Mouse (Mus musculus) hindbrain, embryonic 12.5 days (tissue): ENCODE measurements around the gene P2rx1. TPM values are rescaled to one million over a fixed set of nuclear protein-coding genes. Genes with fewer than 3 reads are reported as not detected.
A peak's percentile ranks its signal among the peaks of the same experiment; 100 is the strongest.

Source experiments
- ATAC-seq: fragments of 200-750 bp; cut with Nextera tagmentation; 2 replicates; pipeline ENCODE4 v1.8.0; 2017; ENCODE audit warnings: moderate TSS enrichment; ENCODE audit not compliant: low FRiP score
- H3K27ac ChIP-seq: fragments of 300-500 bp; sonication (generic); 2 replicates; pipeline ENCODE4 v1.5.1; 2016; ENCODE audit warnings: mild to moderate bottlenecking
- H3K27me3 ChIP-seq: fragments of 300-500 bp; sonication (generic); 2 replicates; pipeline ENCODE4 v1.6.1; 2016; ENCODE audit warnings: mild to moderate bottlenecking
- H3K36me3 ChIP-seq: fragments of 300-500 bp; sonication (generic); 2 replicates; pipeline ENCODE4 v1.6.1; 2016; ENCODE audit warnings: mild to moderate bottlenecking
- H3K4me1 ChIP-seq: fragments of 300-500 bp; sonication (generic); 2 replicates; pipeline ENCODE4 v1.6.1; 2016
- H3K4me2 ChIP-seq: fragments of 300-500 bp; sonication (generic); replicated peaks from 2 replicates; pipeline ENCODE4 v1.6.1; 2016; ENCODE audit warnings: mild to moderate bottlenecking
- H3K4me3 ChIP-seq: fragments of 300-500 bp; sonication (generic); 2 replicates; pipeline ENCODE4 v1.5.1; 2016; ENCODE audit warnings: mild to moderate bottlenecking
- H3K9ac ChIP-seq: fragments of 300-500 bp; sonication (generic); 2 replicates; pipeline ENCODE4 v1.6.1; 2016; ENCODE audit warnings: mild to moderate bottlenecking, moderate library complexity
- H3K9me3 ChIP-seq: fragments of 300-500 bp; sonication (generic); replicated peaks from 2 replicates; pipeline ENCODE4 v1.6.1; 2016; ENCODE audit warnings: mild to moderate bottlenecking
- WGBS: fragments of 180-500 bp; shearing (Covaris S2); methylation state at CpG from one replicate; pipeline ENCODE4 v1.1.7; 2016; 5-methylcytosine and 5-hydroxymethylcytosine counted together
- polyA plus RNA-seq: library from polyadenylated mRNA; unstranded; fragments of >200 nt; fragmentation: Nextera tagmentation; extraction: Ambion mirVana; gene quantifications from 2 replicates; pipeline ENCODE4 v1.2.1, GENCODE M21; 2016

The P2rx1 gene
- polyA plus RNA-seq: 0.81 and 1.2 TPM in 2 replicates

- Histone ChIP-seq H3K4me2 (no peak within 1 kb of the TSS), H3K36me3 (no peaks in the 10 kb centered on the region), H3K9me3 (no peaks in the 10 kb centered on the region), H3K4me3 (no peak within 1 kb of the TSS), H3K27me3 (no peaks in the 10 kb centered on the region), H3K9ac (no peak within 1 kb of the TSS), H3K4me1 (no peaks in the 10 kb centered on the region), H3K27ac (no peak within 1 kb of the TSS)
- 51% methylated on average over 8 of the region's 8 CpGs for WGBS
- no peak for ATAC-seq
These were observed at the start of gene P2rx1 for GRCm38 (mm10) chr11:72998771-72999170. Gene P2rx1, plus strand, starts transcription at chr11:72999103.

GRCm38 (mm10) chr11:72951137-72952000 is 47.5 kb upstream of the P2rx1 start:
- ATAC-seq: no peak
- Histone ChIP-seq H3K36me3 (no peaks in the 10 kb centered on the region), H3K27me3 (no peaks in the 10 kb centered on the region), H3K4me3 (no peak overlapping the region), H3K9ac (no peak overlapping the region), H3K27ac (no peak overlapping the region), H3K9me3 (no peaks in the 10 kb centered on the region), H3K4me1 (peaks cover 13% of the 10 kb centered on the region), H3K4me2 (no peak overlapping the region)
- 67% methylated on average over 22 of the region's 22 CpGs for WGBS

DNA sequence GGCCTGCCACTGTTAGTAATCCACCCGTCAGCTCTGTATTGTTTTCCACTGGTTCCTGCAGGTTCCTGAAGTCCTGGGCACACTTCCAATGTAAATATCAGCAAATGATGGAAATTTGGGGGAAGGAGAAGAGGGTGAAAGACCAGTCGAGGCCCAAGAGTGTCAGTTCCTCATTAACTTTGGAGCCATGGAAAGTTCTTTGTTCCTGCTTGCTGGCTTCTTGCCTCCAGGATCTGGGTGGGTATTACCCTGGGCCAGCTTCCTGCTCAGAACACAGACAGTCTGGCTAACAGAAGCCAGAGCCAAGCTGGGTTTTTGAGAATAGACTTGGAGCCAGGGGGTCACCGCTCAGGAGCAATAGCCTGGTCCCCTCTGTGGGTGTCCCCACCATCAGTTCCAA is 46.7 kb upstream of the P2rx1 start:
- H3K4me1 ChIP-seq: peaks cover 9% of the 10 kb centered on the region
- 0 out of 2 replicates have a peak overlapping the region, but pooled peaks have one; percentile 13 for H3K27ac ChIP-seq

DNA sequence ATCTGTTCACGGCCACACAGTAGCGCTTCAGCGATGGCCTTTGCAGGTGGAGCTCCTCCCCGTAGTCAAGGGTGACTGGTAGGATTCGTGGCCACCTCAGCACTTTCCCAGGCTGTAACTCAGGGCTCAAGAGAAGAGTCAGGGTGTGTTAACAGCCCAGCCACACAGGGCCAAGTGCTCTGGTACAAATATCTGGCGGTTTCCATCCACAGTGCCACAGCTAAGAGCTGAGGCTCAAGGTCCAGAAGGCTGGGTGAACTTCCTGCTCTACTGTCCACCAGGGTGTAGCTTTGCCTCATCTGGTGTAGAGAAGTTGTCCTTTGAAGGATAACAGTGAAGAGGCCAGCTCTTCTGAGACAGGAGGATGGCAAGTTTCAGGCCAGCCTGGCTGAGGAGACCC is 46.2 kb upstream of the P2rx1 start:
- H3K4me3 ChIP-seq: no peak overlapping the region
- peaks cover 6% of the 10 kb centered on the region for H3K4me1 ChIP-seq
- H3K9ac ChIP-seq: no peak overlapping the region
- no peak for ATAC-seq
- no peaks in the 10 kb centered on the region for H3K27me3 ChIP-seq
- no peaks in the 10 kb centered on the region for H3K9me3 ChIP-seq
- 91% methylated on average over 6 of the region's 6 CpGs for WGBS
- H3K36me3 ChIP-seq: no peaks in the 10 kb centered on the region
- 0 out of 2 replicates have a peak overlapping the region, but pooled peaks have one; percentile 13 for H3K27ac ChIP-seq
- no peak overlapping the region for H3K4me2 ChIP-seq

More for the DNA sequence above, 46.7 kb upstream of the P2rx1 start:
- H3K27me3 ChIP-seq: no peaks in the 10 kb centered on the region
- no peak for ATAC-seq
- no peaks in the 10 kb centered on the region for H3K9me3 ChIP-seq
- H3K36me3 ChIP-seq: no peaks in the 10 kb centered on the region
- WGBS: 62% methylated on average over 3 of the region's 3 CpGs
- no peak overlapping the region for H3K4me2 ChIP-seq
- no peak overlapping the region for H3K9ac ChIP-seq
- H3K4me3 ChIP-seq: no peak overlapping the region

GRCm38 (mm10) chr11:72953116-72953439 is 45.8 kb upstream of the P2rx1 start:
- no peak overlapping the region for H3K27ac ChIP-seq
- H3K4me3 ChIP-seq: no peak overlapping the region
- no peaks in the 10 kb centered on the region for H3K27me3 ChIP-seq
- no peak for ATAC-seq
- H3K4me1 ChIP-seq: peaks cover 3% of the 10 kb centered on the region; the same call in 1 of the 2 replicates
- H3K9me3 ChIP-seq: no peaks in the 10 kb centered on the region
- 72% methylated on average over 1 of the region's 1 CpGs for WGBS
- no peak overlapping the region for H3K9ac ChIP-seq
- H3K4me2 ChIP-seq: no peak overlapping the region
- H3K36me3 ChIP-seq: no peaks in the 10 kb centered on the region

- H3K27ac ChIP-seq: no peak overlapping the region
- peaks cover 4% of the 10 kb centered on the region; the same call in 1 of the 2 replicates for H3K27me3 ChIP-seq
- no peak for ATAC-seq
- H3K36me3 ChIP-seq: no peaks in the 10 kb centered on the region
- H3K9me3 ChIP-seq: no peaks in the 10 kb centered on the region
- H3K9ac ChIP-seq: no peak overlapping the region
- H3K4me2 ChIP-seq: no peak overlapping the region
- peaks cover 3% of the 10 kb centered on the region; the same call in 1 of the 2 replicates for H3K4me1 ChIP-seq
- no peak overlapping the region for H3K4me3 ChIP-seq
- 97% methylated on average over 4 of the region's 4 CpGs for WGBS
These were observed 45.3 kb upstream of the P2rx1 start for GRCm38 (mm10) chr11:72953440-72954151.

DNA sequence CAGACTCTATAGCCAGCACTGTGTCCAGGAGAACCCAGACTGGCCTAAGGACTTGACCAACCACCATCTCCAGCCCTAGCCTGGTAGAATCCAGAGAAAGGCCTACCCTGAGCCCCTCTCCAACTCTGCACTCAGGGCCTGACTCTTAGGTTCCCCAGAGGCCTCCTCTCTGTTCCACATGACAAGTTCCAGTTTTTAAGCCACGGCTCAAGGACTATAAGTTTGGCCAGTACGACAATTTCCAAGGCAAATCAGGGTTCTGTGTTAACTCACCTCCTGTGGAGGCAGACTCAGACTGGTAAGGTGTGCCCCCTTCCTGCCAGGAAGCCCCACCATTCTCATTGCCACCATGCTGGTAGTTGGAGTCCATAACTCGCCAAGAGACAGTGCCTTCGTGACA is 44.7 kb upstream of the P2rx1 start:
- peaks cover 3% of the 10 kb centered on the region; the same call in 1 of the 2 replicates for H3K4me1 ChIP-seq
- H3K27me3 ChIP-seq: peaks cover 9% of the 10 kb centered on the region
- no peak for ATAC-seq
- WGBS: 87% methylated on average over 4 of the region's 4 CpGs
- H3K9me3 ChIP-seq: no peaks in the 10 kb centered on the region
- no peak overlapping the region for H3K4me3 ChIP-seq
- H3K9ac ChIP-seq: no peak overlapping the region
- no peak overlapping the region for H3K4me2 ChIP-seq
- no peak overlapping the region for H3K27ac ChIP-seq
- H3K36me3 ChIP-seq: no peaks in the 10 kb centered on the region

DNA sequence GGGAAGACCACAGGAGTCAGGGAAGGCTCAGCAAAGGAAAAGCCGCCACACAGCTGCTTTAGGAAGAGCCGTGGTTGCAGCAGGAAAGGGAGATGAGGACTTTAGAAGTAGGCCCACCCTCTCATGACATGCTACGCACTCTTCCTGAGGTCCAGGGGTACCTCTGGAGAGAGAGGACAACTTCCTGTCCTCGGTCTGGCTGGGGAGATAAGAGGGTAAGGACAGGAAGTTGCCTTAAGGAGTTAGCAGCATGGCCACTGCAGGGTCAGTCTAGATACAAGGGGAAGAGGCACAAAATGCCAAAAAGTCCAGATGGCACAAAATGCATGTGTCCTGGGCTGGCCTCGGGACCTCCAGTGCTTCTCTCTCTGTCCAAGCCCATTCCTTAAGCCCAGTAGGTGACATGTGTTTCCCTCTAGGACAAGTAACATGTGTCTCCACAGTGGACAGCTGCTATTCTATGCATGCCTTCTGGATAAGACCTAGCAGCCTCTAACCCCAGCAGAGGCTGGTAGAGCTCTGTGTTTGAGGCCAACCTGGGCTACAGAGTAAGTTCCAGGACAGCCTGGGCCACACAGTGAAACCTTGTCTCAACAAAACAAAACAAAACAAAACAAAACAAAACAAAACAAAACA is 43.4 kb upstream of the P2rx1 start:
- Histone ChIP-seq H3K9me3 (no peaks in the 10 kb centered on the region), H3K4me3 (no peak overlapping the region), H3K27me3 (peaks cover 21% of the 10 kb centered on the region), H3K36me3 (no peaks in the 10 kb centered on the region), H3K4me2 (no peak overlapping the region), H3K9ac (no peak overlapping the region), H3K4me1 (peaks cover 3% of the 10 kb centered on the region; the same call in 1 of the 2 replicates), H3K27ac (no peak overlapping the region)
- ATAC-seq: no peak
- WGBS: 65% methylated on average over 5 of the region's 5 CpGs

- 68% methylated on average over 2 of the region's 2 CpGs for WGBS
- H3K36me3 ChIP-seq: no peaks in the 10 kb centered on the region
- peaks cover 40% of the 10 kb centered on the region for H3K27me3 ChIP-seq
These were observed 41.6 kb upstream of the P2rx1 start for GRCm38 (mm10) chr11:72957318-72957717.

GRCm38 (mm10) chr11:72959924-72960679 is 38.8 kb upstream of the P2rx1 start:
- Histone ChIP-seq H3K4me1 (peaks cover 7% of the 10 kb centered on the region; the same call in 1 of the 2 replicates), H3K27me3 (peaks cover 57% of the 10 kb centered on the region), H3K9ac (no peak overlapping the region), H3K9me3 (no peaks in the 10 kb centered on the region), H3K4me3 (no peak overlapping the region), H3K4me2 (peak overlapping the region; percentile 50; the same call in 1 of the 2 replicates), H3K36me3 (no peaks in the 10 kb centered on the region), H3K27ac (no peak overlapping the region)
- no peak for ATAC-seq
- 19% methylated on average over 15 of the region's 15 CpGs for WGBS

More at GRCm38 (mm10) chr11:72957318-72957717, 41.6 kb upstream of the P2rx1 start:
- H3K9ac ChIP-seq: no peak overlapping the region
- peaks cover 11% of the 10 kb centered on the region for H3K4me1 ChIP-seq
- no peak overlapping the region for H3K27ac ChIP-seq
- ATAC-seq: no peak
- H3K4me2 ChIP-seq: no peak overlapping the region
- no peaks in the 10 kb centered on the region for H3K9me3 ChIP-seq
- H3K4me3 ChIP-seq: no peak overlapping the region

GRCm38 (mm10) chr11:72960723-72961071 is 38.2 kb upstream of the P2rx1 start:
- Histone ChIP-seq H3K4me2 (peak overlapping the region; percentile 50), H3K9me3 (no peaks in the 10 kb centered on the region), H3K4me3 (peak overlapping the region; percentile 28), H3K27me3 (peaks cover 57% of the 10 kb centered on the region), H3K4me1 (peaks cover 7% of the 10 kb centered on the region; the same call in 1 of the 2 replicates), H3K9ac (no peak overlapping the region), H3K36me3 (no peaks in the 10 kb centered on the region), H3K27ac (no peak overlapping the region)
- 3% methylated on average over 15 of the region's 15 CpGs for WGBS
- ATAC-seq: no peak
